Mouse (Mus musculus): Measurements from ENCODE around the gene Akain1. TPM values are rescaled to one million over a fixed set of nuclear protein-coding genes. Genes with fewer than 3 reads are reported as not detected.

Gene Akain1
- total RNA-seq, 2 experiments from 2014 or later, result not detected

DNA sequence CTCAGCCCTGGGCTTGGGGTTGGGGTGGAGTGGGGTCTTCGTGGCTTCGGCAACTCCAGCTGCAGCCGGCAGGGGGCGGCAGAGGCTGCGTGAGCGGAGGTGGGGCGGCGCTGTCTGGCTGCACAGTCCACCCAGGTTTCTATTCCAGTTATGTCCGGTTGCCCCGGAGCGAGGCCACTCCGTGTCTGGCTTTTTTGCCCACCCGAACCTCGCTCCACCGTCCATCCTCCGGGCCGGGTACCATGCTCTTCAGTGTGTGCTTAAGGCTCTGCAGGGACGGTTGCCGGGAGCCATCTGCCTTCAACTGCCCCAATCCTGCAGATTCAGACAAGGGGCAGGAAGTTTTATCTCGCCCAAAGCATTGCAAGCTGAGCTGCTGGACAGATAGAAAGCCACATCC is 36.3 kb downstream of the Akain1 start:
- intact Hi-C loops (cut with DNase I; ENCODE audit: low total_unique reads), result no loop called here
- peak; percentile 61 for DNase-seq

DNA sequence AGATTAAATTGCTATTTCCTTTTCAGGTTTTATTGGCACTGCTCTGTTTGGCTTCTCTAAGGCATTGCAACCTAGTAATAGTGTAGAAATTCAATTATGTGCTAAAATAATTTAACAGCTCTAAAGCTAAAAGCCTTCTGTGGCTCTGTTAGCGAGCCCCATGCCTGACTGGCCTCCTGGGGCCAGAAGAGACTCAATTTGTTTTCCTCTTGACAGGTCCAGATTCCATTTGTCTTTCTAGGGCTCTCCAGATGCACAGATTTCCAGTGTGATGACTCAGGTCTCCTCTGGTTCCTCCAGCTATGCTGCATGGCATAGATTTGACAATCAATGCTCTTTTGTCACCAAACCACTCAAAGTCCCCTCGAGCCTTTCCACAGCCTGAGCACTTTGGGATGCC is 38.4 kb downstream of the Akain1 start:
- DNase-seq, result no peak
- intact Hi-C loops (cut with DNase I; ENCODE audit: low total_unique reads), result no loop called here

DNA sequence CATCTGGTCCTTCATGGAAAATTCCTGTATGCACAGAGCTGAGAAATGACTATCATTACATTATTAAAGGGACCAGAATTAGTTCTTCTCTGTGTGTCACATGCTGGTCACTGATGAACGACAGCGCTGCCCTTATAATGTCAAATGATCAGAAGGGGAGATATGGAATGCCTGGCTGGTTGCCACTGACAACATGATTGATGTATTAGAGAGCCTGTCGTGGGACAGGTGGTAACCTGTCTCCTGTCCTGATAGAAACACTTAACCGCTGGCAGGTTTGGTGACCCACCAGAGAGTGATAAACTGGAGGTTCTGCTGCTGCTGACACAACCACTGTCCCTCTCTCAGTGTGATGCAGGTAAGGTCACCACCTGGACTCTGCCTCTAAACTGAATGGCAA is 40.1 kb downstream of the Akain1 start:
- intact Hi-C loops (cut with DNase I; ENCODE audit: low total_unique reads), result no loop called here
- no peak for DNase-seq

DNA sequence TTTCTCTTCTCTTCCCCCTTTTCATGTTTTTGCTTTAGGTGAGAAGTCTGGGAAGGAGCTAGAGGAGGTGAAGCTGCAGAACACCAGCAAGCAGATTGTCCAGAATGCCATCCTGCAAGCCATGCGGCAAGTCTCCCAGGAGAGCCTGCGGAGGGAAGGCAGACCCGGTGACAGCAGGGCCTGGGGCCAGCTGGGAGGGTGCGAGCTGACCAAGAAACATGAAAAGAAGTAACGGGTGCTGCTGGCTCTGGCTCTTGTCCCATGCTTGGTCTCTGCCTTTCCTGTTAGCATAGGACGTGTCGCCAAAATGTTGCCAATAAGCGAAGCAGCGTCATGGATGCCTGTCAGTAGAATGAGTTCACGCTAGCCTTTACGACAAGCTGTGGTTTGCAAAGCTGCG is 48.0 kb downstream of the Akain1 start:
- intact Hi-C loops (cut with DNase I; ENCODE audit: low total_unique reads), result no loop called here
- no peak for DNase-seq

DNA sequence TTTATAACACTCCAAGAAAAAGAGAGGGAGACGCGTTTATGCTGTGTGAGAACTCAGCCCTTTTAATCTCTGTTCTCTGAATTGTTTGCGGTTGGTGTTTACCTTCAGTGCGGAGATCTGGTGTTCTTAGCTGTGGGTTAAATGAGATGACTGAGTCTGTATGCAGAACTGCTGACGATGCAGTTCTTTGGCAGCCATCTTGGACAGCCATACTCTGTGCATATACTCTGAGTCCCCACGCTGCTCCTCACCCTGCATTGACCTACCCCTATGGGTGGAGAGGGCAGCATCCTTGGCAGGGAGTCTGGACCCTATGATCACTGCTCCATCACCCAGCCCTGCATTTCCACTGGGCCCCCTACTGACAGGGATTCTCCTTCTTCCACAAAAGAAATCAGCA is 48.8 kb downstream of the Akain1 start:
- intact Hi-C loops (cut with DNase I; ENCODE audit: low total_unique reads), result no loop called here
- no peak for DNase-seq

DNA sequence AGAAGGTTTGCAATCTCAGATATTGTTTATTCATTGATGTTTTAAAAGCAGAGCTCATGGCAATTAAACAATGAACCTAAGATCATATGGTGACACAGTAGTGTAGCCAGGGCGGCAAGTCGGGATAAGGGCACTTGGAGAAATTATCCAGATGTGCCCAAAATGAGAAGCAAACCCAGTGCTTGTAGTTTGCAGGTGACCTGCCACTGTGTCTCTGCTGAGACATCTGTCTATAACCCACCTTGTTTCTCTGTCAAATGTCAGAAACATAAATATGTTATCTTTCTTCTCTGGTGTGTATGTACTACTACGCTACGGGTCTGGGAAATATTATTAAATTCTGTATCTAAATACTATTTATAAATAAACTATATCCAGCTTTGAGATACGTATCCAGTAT is 49.7 kb downstream of the Akain1 start:
- DNase-seq, result no peak
- intact Hi-C loops (cut with DNase I; ENCODE audit: low total_unique reads), result no loop called here

DNA sequence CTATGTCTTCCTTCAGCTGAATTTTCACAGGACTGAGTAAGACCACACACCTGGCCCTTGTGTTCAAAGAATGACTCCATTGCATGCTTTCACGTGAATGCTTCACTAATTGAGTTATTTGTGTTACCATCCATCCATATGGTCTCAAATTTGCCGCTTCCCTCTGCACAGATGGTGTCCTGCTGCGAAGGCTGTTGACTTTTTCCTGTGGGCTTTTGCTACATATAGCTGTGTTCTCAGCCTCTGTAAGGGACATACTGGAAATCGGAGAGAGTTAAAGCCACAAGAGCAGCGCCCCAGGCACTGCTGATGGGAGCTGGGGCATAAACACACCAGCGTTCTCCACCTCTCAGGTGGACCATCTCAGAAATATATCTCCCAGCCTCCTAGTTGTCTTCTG is 53.2 kb downstream of the Akain1 start:
- no peak for DNase-seq
- intact Hi-C loops (cut with DNase I; ENCODE audit: low total_unique reads), result no loop called here

DNA sequence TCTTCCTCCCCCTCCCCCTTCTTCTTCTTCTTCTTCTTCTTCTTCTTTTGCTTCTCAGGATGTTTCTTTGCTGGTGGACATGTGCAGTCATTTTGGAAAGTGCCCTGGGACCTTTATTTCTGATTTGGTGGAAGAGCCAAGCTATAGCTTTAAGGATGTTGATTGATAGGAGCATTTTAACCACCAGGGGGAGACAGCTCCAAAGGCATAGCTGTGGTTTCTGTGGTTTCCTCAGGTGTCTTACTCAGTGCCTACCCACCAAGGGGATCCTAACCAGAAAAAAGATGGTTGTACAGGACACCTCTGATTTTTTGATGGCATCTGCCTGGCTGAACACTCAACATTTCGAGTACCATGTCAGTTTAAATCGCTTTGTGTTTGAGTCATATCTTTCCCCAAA is 56.4 kb downstream of the Akain1 start:
- intact Hi-C loops (cut with DNase I; ENCODE audit: low total_unique reads), result no loop called here

DNA sequence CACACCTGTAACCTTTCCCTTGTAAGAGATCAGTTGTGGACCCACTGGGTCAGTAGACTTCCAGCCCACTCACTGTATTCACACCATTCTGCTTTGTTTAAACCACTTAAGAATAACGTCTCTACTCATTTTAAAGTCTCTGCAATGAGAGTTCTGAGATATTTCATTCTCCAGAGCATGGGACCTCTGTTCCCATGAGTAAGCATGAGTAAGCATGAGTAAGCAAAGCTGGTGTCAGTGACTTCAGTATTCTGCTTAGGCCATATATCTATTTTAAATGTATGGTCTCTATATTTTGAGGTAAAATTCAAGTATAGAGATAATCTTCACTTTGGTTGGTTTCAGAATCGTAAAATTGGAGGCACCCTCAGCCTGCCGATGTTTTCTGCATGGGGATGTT is 57.0 kb downstream of the Akain1 start:
- DNase-seq, result no peak
- intact Hi-C loops (cut with DNase I; ENCODE audit: low total_unique reads), result no loop called here

More for the DNA sequence above, 56.4 kb downstream of the Akain1 start:
- no peak for DNase-seq

DNA sequence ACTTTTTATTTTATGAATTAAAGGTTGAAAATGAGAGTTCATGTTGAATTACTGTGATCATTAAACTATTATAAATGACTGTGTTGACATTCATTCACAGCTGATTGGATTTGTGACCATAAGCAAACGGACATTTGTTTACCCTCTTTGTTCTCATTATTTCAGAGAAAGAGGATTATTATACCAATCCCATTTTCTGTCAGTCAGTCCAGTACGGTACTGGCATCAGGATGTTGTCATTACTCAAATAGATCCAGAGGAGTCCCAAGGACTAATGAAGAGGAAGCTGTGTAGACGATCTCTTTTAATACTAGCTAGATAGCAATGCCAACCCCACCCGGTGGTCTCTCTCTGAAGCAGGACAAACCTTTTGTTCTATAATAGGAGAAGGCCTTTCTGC is 58.2 kb downstream of the Akain1 start:
- intact Hi-C loops (cut with DNase I; ENCODE audit: low total_unique reads), result no loop called here
- no peak for DNase-seq

DNA sequence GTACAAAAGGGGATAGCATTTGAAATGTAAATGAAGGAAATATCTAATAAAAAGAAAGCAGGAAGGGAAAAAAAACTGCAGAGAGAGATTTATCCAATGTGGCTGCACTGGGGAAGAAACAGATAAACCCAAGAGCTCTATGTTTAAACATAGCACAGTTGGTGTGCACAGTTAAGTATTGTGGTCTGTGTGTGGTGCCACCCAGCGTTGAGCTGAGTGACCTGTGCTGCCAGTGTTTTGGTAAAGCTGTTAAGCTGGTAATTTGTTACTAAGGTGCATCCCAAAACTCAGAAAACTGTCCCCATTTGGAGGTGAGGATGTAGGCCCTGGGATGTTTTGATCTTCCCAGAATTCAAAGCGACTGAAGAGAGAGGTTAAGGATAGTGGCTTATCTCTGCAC is 59.8 kb downstream of the Akain1 start:
- intact Hi-C loops (cut with DNase I; ENCODE audit: low total_unique reads), result no loop called here
- DNase-seq, result no peak

DNA sequence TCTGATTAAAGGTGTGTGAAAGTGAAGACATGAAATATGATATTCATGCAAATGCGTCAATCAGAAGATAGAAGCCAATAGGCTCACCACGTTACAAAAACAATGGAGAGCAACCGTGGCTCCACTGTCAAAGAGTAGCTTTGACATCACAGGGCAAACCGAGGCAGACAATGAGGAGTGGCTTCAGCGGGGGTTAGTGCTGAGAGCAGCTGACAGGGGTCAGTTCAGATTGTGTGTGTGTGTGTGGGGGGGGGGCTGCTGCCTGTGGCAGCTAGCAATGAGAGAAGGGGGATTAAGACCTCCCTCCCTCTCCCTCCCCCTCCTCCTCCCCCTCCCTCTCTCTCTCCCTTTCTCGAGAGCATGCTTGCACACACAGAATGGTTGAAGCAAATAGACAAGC is 60.3 kb downstream of the Akain1 start:
- intact Hi-C loops (cut with DNase I; ENCODE audit: low total_unique reads), result no loop called here
- DNase-seq, result no peak

DNA sequence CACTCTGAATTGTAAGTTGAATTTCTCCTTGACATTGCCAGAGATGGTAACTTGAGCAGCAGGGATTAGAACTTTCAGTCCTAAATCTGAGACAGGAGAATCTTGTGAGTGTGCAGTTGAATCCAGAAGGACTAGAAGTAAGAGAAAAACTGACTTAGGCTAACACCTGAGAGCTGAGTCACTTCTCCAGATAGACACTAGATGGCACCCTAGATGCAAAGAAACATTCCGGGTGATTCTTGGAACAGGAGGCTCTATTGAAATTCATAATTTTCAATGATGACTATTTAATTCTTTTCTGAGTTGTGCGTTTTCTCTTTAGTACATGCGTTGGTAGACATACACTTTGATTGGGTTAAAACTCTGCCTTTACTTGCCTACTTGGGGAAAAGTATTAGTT is 66.9 kb downstream of the Akain1 start:
- DNase-seq, result no peak

DNA sequence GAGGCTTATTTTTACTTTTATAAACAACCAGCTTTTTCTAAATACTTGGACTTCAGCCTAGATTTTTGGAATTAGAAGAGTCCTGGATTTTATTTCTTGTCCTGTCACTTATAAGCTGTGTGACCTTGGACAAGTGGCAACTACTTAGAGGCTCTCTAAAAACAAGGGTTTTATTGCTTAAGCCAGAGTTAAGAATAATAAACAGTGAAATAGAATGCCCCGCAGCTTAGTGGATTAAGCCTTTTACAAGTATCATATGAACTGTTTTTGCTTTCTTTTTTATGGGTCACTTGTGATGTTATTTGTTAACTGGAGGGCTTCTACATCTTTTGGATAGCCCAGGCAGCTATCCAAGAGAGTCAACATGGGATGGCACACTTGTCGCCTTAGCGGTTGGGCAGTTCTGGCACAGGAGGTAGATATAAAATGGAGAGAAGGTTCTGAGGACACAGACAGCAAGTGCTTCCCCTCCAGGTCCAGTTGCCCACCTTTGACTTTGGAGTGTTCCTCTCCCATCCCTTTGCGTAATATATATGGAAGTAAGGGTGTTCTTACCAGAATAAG is 77.3 kb downstream of the Akain1 start:
- no peak for DNase-seq
- intact Hi-C loops (cut with DNase I; ENCODE audit: low total_unique reads), result no loop called here

More for the DNA sequence above, 66.9 kb downstream of the Akain1 start:
- intact Hi-C loops (cut with DNase I; ENCODE audit: low total_unique reads), result no loop called here

DNA sequence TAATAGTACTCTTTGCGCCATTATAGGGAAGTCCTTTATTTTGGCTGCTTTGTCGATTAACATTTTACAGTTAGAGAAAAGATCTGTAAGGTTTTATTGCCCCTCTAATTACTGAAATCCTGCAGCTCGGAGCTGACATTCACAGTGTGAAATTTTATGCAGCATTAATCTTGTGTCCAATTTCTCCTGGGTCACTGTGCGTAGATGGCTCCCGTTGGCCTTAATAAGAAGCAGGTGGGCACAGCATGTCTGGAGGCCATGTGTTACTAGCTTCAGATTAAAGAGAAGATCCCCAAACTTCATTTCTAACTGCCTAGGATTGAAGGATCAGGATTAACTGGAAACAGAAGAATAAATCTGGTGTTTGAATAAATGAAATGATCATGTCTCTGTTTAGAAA is 92.3 kb downstream of the Akain1 start:
- intact Hi-C loops (cut with DNase I; ENCODE audit: low total_unique reads), result no loop called here
- no peak for DNase-seq

Other genes starting within 250 kb of the Akain1 start
- 1 to 10 TPM; 6.2 to 7.6 TPM for gene Zbtb14, start 56.3 kb upstream of the Akain1 start, total RNA-seq (2021)

Measured in gastrocnemius, postnatal 14 days (tissue).